Mouse (Mus musculus) heart, adult 2 months (tissue): ENCODE measurements around the gene Papss1.

ENCODE experiments used
- CTCF ChIP-seq: fragments of 200-600 bp; IDR thresholded peaks from 2 replicates; pipeline ENCODE4 v1.8.1; 2022; ENCODE audit warnings: antibody characterized with exemption, mild to moderate bottlenecking, moderate library complexity
- POLR2A ChIP-seq: fragments of 200-500 bp; IDR thresholded peaks from 2 replicates; pipeline ENCODE4 v1.6.1; 2011; ENCODE audit warnings: mild to moderate bottlenecking, low read depth, low read length, control low read depth; ENCODE audit not compliant: insufficient read depth

GRCm38 (mm10) chr3:131602995-131603414 is 38.4 kb downstream of the Papss1 start:
- TF ChIP-seq CTCF (no peak), POLR2A (no peak)
